Mouse (Mus musculus) frontal cortex, postnatal 25 days (tissue): ENCODE results near the gene Vps18.
A peak's percentile ranks its signal among the peaks of the same experiment; 100 is the strongest.

Experiments
- DNase-seq, 2 experiments: peaks; one replicate each; pipeline ENCODE4 v3.0.0; 2022; ENCODE audit warnings: low spot score in 2 of 2

Vps18 gene

DNA sequence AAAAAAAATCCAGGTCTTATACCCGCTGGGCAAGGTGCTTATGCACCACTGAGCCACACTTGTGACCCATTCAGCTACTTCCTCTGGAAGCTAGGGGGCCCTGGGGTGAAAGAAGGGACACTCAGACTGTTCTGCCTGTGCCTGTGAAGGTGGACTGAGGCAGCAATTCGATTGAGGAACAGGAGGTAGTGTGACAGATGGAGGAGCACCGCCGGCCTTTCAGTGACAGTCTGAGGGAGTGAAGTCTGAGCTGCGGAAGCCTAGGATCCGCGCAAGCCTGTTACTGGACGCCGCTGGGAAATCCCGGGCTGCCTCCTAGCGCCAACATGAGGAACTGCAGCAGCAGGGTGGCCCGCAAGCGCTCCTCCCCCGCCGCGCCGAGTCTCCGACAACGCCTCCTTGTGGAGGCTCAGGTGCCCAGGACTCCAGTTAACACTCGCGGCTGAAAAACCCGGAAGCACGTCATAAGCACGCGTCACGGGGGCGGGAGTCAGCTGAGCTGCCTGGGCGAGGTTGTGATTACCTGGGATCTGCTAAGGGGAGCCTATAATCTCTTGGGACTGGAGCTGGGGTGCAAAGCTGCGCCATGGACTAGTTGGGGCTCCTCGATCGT, at the start of gene Vps18:
Vps18 (plus strand) TSS at position 471 of the 613 bp plus-strand sequence.
- DNase-seq = peak; percentile 94 to 99

DNA sequence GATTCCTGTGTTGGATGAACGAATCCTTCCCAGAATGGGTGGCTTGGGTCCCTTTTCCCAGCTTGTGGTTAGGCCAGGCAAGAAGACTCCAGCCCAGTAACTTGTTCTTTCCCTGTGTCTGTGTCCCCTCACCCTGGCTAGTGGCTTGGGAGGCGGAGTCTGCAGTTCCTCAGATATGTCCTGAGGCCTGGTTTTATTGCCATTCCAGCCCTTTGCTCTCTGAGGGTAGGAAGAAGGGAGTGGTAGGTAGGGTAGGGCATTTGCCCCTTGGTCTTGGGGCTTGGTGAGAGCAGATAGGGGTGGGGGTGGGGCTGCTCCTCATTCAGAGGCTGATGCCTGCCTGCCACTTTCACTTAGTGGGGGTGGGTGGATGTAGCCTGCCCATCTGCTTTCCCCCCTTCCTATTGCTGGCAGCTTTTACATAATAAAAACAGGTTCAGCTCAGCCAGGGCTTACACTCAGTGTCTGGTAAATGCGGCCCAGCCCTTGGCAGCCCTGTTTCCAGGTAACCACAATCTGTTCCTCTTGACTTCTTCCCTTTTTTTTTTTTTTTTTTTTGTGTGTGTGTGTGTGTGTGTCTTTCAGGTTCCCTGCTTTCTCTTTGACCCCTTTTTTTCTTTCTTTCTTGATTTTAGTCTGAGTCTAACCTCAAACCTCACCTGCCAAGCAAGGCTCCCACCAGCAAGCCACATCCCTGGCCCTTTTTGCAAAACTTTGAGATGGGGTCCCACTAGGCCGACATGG, 48.3 kb upstream of the Vps18 start:
- no peak for DNase-seq

DNA sequence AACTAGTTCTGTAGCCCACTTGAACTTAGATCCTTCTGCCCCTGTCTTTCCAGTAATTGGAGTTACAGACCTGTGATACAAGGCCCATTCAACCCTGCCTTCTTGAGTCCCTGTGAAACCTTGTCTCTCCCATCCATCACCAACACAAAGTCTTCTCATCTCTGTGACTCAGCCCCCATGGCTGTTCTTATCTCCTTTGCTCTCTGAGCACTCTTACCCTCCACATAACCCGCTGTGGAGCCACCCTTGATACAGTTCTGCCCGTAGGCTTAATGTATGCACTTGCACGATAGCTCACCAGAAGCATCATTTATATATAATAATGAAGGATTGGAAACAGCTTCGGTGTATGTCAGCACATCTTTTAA, 47.7 kb upstream of the Vps18 start:
- no peak for DNase-seq

DNA sequence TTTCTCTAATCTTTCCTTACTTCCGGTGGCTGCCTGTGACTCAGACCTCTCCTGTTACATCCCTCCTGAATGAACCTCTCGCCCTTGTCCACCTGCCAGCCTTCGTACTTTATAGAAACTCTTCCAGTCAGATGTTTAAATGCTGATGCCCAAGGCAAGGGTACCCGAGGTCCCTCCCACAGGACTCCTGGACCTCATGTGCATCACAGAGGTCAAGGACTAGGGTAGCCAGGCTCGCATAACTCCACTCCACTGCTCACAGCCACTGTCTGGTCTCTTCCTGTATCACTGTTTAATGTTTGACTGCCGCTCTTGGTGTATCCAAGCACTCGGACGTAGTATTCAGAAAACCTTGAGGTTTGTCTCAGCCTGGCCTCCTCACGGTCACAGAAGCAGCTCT, 46.0 kb upstream of the Vps18 start:
- DNase-seq = no peak

DNA sequence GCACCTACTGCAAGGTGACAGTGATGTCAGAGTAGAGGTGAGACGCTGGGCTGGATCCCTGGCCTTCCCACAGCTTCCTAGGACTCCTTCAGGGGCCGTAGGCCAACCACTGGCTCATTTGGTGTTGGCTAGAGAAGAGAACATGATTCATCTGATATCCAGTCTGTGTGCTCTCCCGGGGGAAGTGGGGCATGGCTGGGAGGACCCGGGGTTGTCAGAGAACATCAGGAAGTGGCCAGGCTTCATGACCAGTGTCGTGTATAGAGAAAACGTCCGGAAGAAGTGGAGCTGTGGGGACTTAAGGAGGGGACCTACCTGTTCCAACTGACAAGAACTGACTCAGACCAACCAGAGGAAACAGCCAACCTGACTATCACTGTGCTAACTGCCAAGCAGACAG, 43.3 kb upstream of the Vps18 start:
- DNase-seq = no peak

DNA sequence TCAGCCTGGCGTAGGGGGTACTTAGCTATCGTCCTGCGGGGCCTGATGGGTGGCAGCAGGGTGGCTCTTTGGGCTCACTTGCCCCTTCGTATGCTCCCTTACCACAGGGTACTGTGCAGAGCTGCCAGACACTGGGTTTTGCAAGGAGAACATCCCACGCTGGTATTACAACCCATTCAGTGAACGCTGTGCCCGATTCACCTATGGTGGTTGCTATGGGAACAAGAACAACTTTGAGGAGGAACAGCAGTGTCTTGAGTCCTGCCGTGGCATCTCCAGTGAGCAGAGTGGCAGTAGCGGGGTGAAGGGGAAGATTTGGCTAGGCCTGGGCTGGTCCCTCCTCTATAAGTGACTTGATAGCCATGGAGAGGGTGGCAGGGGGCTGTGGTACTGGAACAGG, 40.6 kb upstream of the Vps18 start:
- no peak for DNase-seq

DNA sequence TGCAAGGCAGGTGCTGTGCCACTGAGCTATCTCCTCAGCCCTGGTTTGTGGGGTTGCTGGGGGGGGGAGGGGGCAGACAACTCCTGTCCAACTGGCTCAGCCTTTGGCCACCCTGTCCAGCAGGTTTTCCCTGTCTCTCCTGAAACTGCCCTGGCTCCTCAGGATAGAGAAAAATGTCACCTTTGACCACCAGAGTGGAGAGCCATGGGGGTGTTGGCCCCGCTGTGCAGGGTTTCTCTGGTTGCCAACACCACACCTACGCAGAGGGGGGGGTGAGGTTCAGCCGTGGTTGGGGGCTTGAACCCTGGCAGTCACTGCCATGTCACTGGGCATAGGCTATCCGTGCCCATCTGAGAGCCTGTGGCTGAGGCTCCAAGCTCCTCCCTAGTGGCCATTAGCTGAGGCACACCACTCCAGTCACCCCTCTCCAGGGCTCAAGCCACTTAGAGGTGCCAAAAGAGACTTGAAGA, 38.9 kb upstream of the Vps18 start:
- no peak for DNase-seq

DNA sequence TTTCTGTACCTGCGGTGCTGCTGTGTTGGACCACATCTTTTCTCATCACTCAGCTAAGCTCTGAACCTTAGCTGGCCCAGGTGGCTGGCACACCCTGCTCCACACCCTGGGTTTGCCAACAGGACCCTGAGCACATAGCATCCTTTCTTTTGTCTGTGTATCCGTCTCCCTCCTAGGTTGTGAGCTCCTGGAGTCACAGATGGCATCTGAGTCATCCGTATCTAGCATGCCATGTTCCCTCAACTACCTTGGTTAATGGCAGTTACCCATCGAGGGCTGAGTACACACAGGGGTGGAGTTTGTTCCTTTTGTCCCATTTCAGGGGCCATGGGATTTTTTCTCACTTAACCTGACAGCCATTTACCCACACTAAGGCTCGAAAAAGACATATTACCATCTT, 38.2 kb upstream of the Vps18 start:
- DNase-seq = no peak

DNA sequence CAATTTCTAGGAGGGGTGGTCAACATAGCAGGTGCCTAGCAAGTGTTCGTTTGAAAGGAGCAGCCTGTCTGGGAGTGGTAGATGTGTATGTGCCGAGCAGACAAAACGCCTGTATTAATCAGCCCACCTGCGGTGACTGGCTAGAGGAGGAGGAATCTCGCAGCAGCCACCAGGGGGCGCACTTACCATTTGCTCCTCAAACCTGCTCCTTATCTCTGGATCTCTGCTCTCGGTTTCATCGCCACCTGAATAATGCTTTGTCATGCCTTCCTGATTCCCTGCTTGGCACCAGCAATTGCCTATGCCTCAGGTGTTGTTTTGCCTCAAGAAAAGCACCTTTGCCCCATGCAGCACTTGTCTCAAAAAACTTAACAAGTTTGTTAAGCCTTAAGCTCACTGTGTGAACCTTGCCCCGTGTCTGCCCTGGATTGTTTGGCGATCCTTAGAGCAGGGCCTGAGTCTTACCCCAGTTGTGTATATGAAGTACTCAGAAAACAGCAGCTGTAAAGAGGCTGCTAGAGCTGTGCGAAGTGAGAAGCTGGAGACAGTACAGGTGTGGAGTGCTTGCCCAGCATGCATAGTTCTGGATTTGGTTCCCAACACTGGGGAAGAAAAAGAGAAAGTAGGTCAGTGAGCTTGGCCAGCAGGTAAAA, 37.6 kb upstream of the Vps18 start:
- peak; percentile 63 to 73 for DNase-seq

DNA sequence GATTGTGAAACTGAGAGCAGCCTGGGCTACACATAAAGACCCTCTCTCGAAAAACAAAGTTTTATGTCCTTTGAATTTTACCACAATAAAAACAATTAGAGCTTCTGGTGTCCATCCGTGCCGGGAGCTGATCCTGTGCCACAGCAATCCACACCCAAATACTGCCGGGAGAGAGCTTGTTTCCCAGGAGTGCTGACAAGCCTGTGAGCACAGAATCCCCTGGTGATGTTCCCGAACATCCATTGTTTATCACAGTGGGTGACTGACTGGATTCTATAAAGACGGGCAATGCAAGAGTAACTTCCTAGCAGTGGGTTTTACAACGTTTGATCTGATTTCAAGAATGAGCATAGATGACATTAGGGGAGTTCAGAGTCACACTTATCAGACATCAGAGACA, 33.6 kb upstream of the Vps18 start:
- DNase-seq = no peak

DNA sequence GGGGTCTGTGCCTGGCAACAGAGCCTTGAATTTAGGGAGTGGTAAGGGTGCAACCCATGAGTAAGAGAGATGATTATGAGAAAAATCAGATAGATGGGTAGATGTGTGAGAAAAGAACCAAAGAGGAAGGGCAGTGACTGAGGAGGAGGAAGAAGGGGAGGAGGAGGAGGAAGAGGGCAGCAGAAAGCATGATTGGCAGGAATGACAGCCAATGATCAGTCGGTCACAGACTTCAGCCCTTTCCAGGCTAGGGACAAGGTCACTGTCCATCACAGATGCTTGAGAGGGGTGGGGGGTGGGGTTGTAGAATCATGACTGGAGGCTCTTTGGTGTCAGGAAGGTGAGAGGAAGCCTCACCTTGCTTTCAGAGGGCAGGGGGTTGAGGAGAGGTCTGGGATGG, 28.0 kb upstream of the Vps18 start:
- DNase-seq = no peak

DNA sequence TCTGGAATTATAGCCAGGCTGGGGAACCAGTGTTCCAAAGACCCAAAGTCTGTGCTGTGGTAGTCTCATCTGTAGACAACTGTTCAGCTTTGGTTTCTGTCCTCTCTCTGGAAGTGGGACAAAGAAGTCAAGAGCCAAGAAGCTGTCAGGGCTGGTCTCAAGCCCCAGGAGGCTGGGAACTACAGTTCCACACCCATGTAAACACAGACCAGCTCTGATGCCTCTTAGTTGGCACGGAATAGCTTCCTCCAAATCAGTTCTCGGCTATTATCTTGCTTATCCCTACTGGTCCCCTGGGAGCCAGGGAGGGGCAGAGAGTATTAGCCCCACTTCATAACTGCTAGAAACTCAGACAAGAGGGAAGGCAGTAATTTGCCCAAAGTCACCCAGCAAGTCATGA, 27.2 kb upstream of the Vps18 start:
- DNase-seq = no peak

DNA sequence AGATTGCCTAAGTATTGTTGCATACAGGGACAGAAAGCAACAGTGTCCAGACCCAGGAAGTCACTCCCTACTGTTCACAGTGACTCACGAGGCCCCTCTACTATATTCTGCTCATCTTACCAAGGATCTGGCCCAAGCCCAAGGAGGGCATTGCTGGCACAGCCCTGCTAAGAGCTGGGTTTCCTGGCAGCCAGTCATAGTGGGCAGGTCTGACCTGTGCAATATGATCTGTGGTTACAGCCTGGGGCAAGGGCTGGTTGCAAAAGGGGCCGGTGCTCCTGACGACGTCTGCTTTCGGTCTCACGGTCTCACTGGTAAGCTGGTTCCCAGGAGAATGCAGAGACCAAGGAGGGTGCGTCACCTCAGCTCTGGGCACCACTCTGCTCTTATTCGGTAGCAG, 25.6 kb upstream of the Vps18 start:
- DNase-seq = no peak

DNA sequence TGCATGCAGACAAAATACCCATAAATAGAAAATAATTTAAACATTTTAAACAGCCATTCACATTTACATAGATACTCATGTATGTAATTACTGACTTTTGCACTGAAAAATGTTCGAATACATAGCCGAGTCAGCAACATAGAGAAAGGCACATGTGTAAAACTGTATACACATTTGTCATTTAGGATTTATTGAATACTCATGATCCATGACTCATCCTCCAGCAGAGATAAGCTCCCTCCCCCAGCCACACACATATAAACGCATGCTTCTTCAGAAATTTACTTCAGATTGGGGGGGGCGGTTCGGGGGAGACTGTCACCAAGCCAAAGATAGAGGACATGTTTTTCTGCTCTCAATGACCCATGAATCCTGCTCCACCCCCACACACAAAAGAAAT, 24.7 kb upstream of the Vps18 start:
- no peak for DNase-seq

DNA sequence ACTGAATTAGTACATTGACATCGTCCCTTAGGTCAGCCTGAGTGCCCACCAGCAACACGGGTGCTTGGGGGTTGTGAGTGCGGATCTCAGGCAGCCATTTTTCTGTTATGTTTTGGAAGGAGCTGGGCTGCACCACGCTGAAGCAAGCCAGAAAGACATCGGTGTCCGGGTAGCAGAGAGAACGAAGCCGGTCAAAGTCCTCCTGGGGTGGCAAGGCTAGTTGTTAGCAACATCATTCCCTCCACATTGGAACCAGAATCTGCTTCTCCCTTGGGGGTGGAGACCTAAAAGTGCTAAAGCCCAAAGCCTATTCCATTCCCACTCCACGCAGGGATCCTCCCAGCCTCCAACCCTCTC, 18.3 kb upstream of the Vps18 start:
- no peak for DNase-seq

DNA sequence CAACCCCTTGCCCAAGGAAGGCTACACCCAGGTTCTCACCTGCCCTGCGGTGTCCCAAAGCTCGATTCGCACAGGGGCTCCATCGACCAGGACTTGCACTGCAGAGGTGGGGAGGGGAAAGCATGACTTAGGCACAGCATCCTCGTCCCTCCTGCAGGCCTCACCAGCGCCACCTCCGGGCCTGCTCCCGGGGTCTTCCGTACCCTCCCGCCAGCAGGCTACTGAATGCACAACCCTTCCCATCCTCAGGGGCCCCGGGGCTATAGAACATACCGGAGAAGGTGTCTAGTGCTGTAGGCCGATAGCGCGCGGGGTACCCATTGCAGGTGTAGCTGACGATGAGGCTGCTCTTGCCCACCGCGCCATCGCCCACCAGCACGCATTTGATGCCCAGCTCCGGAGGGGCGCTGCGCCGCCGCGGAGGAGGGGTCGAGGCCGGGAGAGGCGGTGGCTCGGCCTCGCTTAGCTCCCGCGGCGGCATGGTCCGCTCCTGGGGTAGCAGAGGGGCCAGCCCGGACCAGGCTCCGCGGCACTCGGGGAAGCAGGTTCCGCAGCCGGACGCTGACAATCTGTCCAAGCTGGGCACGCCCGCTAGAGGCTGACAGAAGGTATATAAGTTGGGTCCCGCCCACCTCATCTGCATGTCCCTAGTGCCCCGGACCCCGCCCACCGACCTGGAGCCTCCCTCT, 17.8 kb upstream of the Vps18 start, which contains the start of gene Rhov:
Rhov (minus strand) TSS at position 630 of the 689 bp plus-strand sequence.
- peak; percentile 39 to 42 for DNase-seq

DNA sequence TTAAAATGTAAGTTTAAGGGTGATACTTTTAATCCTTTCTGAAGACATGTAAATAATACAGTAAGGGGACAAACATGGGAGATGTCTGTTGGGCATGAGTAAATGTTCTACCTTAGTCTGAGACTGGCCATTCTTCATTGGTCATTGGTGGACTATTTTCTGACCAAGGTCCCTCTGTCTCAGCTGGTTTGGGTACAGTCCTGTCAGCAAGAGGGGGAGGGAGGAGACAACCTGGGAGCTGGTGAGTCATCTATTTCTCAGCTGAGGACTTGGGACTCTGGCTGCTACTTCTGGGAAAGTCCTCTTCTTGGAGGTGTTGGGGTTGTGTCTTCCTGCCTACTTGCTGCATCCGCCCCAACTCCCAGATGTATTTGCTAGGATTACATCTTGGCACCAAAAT, 14.4 kb upstream of the Vps18 start:
- DNase-seq = no peak

DNA sequence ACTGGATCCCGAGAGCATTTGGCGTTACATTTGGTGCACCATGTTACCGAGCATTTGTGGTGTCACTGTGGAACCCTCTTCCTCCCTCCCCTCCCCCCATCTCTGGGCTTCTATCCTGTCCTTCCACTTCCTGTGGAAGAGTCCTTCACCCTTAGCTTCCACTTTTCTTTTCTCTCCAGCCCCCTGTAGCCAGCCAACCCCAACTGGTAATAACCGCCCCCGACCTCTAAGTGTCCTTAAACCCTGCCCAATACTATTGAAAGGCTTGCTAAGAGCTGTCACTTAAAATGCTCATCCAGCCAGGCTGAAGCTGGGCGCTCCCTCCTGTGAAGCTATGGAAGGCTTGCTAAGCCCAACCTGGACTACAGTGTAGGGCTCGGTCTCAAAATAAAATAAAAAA, 11.6 kb upstream of the Vps18 start:
- DNase-seq = no peak

DNA sequence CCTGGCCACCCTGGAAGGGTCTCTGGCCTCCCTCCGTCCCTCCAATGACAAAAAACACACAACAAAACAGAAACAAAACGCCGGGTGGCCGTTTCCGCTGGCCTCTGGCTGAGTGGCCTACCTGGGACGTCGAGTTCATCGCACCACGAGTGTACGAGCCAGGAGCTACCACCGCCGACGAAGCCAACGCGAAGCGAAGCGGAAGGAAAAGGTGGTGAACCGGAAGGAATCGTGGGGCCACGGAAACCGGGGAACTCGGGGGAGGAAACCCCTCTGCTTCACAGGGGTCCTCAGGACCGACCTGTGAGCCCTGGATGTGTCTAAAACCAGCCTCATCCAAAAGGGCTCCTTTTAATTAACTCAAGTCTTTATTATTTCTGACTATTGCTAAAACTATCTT, 10.7 kb upstream of the Vps18 start:
- DNase-seq = no peak

DNA sequence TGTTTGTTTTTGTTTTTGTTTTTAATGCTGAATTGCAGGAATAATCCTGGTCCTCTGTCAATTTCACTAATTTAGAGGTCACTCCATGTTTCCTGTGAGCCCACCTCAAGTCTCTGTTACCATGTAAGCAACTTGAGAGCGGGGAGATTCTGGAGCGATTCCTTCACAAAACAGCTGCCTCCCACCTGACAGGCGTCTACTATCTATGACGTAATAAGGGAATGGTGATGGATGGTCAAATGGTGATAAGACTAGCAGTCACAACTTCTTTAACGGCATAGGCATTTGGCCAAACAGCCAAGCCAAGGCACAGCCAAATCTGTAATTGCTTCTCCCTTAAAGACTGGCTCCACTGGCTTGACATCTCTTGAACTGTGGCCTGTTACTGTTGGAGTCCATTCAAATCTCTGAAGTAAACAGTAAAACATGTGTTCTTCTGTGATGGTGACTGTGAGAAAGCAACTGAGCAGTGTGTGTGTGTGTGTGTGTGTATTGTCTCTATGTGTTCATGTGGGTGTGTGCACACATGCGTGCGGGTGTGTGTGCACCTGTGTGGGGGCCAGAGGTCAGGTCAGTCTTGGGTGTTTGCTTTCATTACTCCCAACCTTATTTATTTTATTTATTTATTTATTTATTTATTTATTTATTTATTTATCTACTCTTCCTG, 6.5 kb upstream of the Vps18 start:
- no peak for DNase-seq

DNA sequence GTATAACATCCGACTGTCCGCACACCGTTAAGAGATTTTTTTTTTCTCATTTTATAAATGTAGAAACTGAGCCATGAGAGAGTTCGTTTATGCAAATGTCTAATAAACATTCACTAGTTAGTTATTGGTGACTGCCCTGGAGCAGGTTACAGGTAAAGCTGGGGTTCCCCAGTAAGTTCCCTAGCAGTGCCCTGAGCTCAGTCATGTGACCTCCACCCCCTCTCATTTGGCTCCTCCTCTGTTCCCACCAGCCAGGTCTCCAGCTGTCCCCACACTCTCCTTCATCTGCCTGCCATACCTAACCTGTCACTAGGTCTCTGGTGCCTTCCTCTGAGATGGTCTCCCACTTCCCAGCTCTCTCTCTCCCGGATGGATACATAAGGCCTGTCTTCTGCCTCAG, 1.2 kb upstream of the Vps18 start:
- DNase-seq = no peak

DNA sequence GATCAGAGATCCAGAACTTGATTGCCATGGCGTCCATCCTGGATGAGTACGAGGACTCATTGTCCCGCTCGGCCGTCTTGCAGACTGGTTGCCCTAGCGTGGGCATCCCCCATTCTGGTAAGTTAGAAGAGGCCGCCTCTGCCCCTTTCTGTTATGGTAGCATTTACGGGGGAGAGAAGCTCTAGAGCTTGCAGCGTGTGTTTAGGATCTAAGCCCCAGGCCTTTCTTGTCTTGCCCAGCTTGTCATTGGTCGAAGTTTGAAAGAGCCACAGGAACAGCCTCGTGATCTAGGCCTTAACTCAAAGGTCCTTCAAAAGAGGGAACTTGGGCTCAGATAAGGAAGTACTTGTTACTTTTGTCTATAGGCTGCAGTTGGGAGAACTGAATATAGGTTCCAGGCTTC, 475 bp downstream of the Vps18 start:
- DNase-seq = no peak
